Mouse (Mus musculus) E14TG2a.4 (cell line): Measurements from ENCODE around the gene Gm48552.

Source experiments
- H3K27me3 ChIP-seq: 2 replicates; pipeline ENCODE4 v1.6.1; 2014; ENCODE audit warnings: low read length, control low read depth; ENCODE audit not compliant: insufficient read depth
- H3K36me3 ChIP-seq: 2 replicates; pipeline ENCODE4 v1.6.1; 2014; ENCODE audit warnings: low read length, control low read depth; ENCODE audit not compliant: insufficient read depth
- H3K4me1 ChIP-seq: replicated peaks from 2 replicates; pipeline ENCODE4 v1.6.1; 2014; ENCODE audit warnings: low read depth, low read length, control low read depth
- H3K4me3 ChIP-seq: replicated peaks from 2 replicates; pipeline ENCODE4 v1.5.1; 2014; ENCODE audit warnings: mild to moderate bottlenecking, low read length
- H3K9me3 ChIP-seq: 2 replicates; pipeline ENCODE4 v1.6.1; 2014; ENCODE audit warnings: low read length, control low read depth
- CTCF ChIP-seq: conservative IDR thresholded peaks from 2 replicates; pipeline ENCODE4 v1.5.1; 2014; ENCODE audit warnings: low read length
- NANOG ChIP-seq: IDR thresholded peaks from 2 replicates; pipeline ENCODE4 v1.6.1; 2014; ENCODE audit warnings: borderline replicate concordance, low read length, mixed read lengths
- POU5F1 ChIP-seq: IDR thresholded peaks from 2 replicates; pipeline ENCODE4 v1.6.1; 2014; ENCODE audit warnings: low read length, borderline replicate concordance

Gene Gm48552

DNA sequence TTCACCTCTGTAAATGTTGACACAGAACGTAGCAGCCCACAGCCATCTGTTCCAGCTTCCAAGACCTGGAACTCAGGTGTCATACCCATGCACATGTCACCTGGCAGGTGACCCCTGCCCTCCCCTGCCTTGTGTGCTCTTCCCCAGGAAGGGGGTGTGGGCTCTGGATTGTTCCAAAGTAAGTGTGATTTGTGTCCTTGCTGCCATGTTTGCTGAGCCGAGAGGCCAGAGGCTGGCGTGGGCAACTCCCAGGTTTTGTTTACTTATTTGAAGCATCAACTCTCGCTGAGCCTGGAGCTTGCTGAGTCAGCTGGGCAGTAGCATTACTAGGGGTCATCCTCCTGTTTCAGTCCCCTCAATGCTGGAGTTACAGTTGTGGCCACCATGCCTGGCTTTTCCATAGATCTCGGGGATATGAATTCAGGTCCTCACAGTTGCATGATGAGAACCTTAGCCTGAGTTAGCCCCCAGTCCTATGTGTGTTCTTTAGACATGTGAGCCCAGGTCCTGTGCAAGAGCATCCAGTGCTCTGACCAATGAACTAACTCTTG is at the start of gene Gm48552:
Gene Gm48552 (plus strand): TSS at position 501 of the 551 bp plus-strand sequence.
- peaks cover 65% of the 10 kb centered on the region for H3K36me3 ChIP-seq
- no peak within 1 kb of the TSS for H3K4me3 ChIP-seq
- peaks cover 76% of the 10 kb centered on the region for H3K4me1 ChIP-seq
- H3K9me3 ChIP-seq: no peaks in the 10 kb centered on the region
- no peaks in the 10 kb centered on the region for H3K27me3 ChIP-seq
- TF ChIP-seq POU5F1 (no peak), NANOG (no peak), CTCF (no peak)

GRCm38 (mm10) chr10:81340551-81341332 is 48.1 kb upstream of the Gm48552 start:
- Histone ChIP-seq H3K27me3 (peaks cover 64% of the 10 kb centered on the region), H3K4me3 (peak overlapping the region; percentile 56), H3K4me1 (peaks cover 74% of the 10 kb centered on the region), H3K9me3 (no peaks in the 10 kb centered on the region), H3K36me3 (peaks cover 7% of the 10 kb centered on the region)
- TF ChIP-seq CTCF: no peak
- TF ChIP-seq NANOG: no peak
- TF ChIP-seq POU5F1: no peak

DNA sequence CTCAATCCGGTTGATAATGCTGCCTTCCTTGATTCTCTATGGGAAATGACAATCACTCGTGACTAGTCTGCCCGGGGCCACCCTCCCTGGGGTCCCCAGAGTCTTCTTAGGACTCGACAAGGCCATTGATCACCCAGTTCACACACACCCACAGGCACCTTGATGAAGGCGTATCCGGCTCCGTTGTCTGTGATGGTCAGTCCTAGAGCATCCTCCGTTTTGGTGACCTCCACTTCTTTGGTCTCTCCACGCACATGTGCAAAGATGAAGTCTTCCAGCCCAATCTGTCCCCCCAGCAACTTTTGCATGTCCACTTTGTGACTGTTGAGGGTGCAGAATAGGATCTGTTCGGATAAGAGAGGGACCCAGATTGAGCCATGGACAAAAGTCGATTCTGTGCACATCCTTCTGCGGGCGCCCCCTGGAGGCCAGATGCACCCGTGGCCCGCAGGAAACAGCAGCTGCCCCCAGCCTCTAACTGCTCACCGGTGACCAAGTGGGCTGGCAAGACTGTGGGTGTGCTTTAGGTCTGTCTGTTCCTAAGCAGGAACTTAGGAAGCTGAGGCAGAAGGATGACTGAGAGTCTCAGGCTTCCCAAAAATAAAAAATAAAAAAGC is 47.4 kb upstream of the Gm48552 start:
- H3K9me3 ChIP-seq: no peaks in the 10 kb centered on the region
- H3K27me3 ChIP-seq: peaks cover 60% of the 10 kb centered on the region
- H3K36me3 ChIP-seq: peaks cover 11% of the 10 kb centered on the region
- H3K4me1 ChIP-seq: peaks cover 74% of the 10 kb centered on the region
- TF ChIP-seq CTCF (peak; percentile 88), NANOG (no peak)
- H3K4me3 ChIP-seq: peak overlapping the region; percentile 56

- Histone ChIP-seq H3K4me1 (peaks cover 77% of the 10 kb centered on the region), H3K27me3 (peaks cover 46% of the 10 kb centered on the region), H3K36me3 (peaks cover 19% of the 10 kb centered on the region), H3K4me3 (peak within 1 kb of the TSS; percentile 77), H3K9me3 (no peaks in the 10 kb centered on the region)
- TF ChIP-seq POU5F1: no peak
- no peak for TF ChIP-seq NANOG
- no peak for TF ChIP-seq CTCF
These were observed 45.9 kb upstream of the Gm48552 start, which contains the start of gene Gipc3 for GRCm38 (mm10) chr10:81342686-81343505. Gene Gipc3, minus strand, starts transcription at chr10:81343266.

DNA sequence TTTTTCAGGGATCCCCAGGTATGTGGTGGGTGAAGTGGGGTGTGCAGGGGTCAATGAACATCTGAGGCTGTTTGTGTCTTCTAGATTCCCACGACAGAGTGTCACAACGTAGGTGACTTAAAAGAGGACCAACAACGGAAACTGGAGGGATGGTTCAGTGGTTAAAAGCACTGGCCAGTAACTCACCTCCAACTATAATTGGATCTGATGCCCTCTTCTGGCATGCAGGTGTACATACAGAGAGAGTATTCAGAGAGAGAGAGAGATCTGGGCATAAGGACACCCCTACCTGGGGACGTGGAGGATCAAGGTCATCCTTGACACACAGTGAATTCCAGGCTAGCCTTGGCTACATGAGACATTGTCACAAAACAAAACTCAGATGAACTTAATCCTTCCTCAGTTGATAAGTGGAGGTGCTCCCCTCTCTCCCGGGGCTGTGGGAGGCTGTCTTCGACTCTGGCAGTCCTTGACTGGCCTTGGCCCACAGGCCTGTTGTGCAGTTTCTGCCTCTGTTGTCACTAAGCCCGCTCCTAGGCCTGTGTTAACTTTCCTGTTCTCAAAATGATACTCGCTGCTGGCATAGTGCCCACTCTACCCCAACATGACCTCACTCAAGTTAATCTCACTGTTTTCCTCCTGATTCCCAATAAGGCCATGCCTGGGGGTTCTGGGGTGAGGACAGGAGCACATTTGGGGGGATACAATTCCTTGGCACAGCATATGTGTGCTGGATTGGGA is 44.2 kb upstream of the Gm48552 start:
- Histone ChIP-seq H3K4me3 (no peak overlapping the region), H3K27me3 (peaks cover 37% of the 10 kb centered on the region), H3K36me3 (peaks cover 29% of the 10 kb centered on the region), H3K9me3 (no peaks in the 10 kb centered on the region), H3K4me1 (peaks cover 86% of the 10 kb centered on the region)
- no peak for TF ChIP-seq CTCF
- TF ChIP-seq POU5F1: no peak
- no peak for TF ChIP-seq NANOG

GRCm38 (mm10) chr10:81345162-81345534 is 43.7 kb upstream of the Gm48552 start:
- no peak for TF ChIP-seq POU5F1
- no peak for TF ChIP-seq NANOG
- no peak for TF ChIP-seq CTCF
- Histone ChIP-seq H3K4me1 (peaks cover 84% of the 10 kb centered on the region), H3K4me3 (no peak overlapping the region), H3K36me3 (peaks cover 29% of the 10 kb centered on the region), H3K9me3 (no peaks in the 10 kb centered on the region), H3K27me3 (peaks cover 37% of the 10 kb centered on the region)

GRCm38 (mm10) chr10:81346453-81347067 is 42.2 kb upstream of the Gm48552 start:
- Histone ChIP-seq H3K4me3 (peak overlapping the region; percentile 76), H3K9me3 (no peaks in the 10 kb centered on the region), H3K36me3 (peaks cover 29% of the 10 kb centered on the region), H3K4me1 (peaks cover 78% of the 10 kb centered on the region), H3K27me3 (peaks cover 37% of the 10 kb centered on the region)
- TF ChIP-seq NANOG: no peak
